Mouse (Mus musculus) heart, postnatal 36 days (tissue): ENCODE results near the gene Lrrc63. TPM values are rescaled to one million over a fixed set of nuclear protein-coding genes. Genes with fewer than 3 reads are reported as not detected.
"Not testable (repeated sequence)": the region's sequence is repeated elsewhere in the genome, so short reads cannot be mapped to it uniquely, and the experiment has no call there.

ENCODE experiments used
- DNase-seq, 2 experiments: peaks; one replicate each; pipeline ENCODE4 v3.0.0; 2021 to 2022
- intact Hi-C: fragments of 180-260 bp; cut with DNase I; formaldehyde crosslinking; loops from one replicate; pipeline ENCODE4 v1.15.1; 2025
- total RNA-seq, 2 experiments: library from RNA; stranded (reverse); gene quantifications; 2 replicates each; pipeline ENCODE4 v1.2.3; 2021

The Lrrc63 gene
- not detected for total RNA-seq

DNA sequence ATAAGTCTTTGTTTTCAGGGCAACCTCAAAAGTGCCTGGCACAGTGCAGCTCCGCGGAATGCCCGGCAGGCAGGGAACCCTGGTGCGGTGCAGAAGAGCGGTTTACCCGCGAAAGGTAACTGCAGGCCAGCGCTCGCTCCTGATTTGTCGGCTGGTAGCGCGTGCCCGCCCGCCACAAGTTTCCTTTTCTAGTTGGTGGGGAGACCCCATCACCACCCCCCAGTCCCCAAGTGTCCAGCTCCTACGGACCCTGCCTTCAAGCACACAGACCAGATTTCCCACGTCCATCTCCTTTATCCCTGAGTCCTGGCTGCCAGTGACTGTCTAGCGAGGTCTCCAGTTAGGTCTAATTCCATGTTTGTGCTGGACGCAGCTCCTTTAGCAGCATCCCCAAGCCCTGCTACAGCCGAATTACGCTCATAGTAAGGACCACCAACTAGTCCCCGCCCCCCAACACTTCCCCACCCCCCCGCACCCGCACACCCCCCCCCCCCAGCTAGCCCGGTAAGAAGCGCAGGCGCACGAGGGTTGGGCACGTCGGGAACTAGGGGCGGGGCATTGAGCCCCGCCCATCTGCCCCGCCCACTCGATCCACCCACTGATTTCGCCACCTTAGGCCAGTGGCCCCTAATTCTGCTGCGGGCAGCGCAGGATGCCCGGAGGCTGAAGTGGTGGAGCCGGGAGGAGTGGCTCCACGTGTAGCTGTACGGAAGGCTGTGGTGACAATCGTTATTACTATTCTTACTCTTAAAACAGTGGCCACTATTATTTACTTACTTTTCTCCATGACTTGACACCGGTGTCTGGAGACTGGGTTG lies at the start of gene Lrrc63, which contains the start of gene Lcp1:
Gene Lrrc63, minus strand, starts transcription at position 381 of the 818 bp plus-strand sequence.
Gene Lcp1, plus strand, starts transcription at position 601 of the 818 bp plus-strand sequence.
- peak; percentile 67 to 74 for DNase-seq
- intact Hi-C loops: loop anchor here (5.0 kb wide), 1 partner anchor 67 kb away; no protein-coding TSS in a partner anchor

DNA sequence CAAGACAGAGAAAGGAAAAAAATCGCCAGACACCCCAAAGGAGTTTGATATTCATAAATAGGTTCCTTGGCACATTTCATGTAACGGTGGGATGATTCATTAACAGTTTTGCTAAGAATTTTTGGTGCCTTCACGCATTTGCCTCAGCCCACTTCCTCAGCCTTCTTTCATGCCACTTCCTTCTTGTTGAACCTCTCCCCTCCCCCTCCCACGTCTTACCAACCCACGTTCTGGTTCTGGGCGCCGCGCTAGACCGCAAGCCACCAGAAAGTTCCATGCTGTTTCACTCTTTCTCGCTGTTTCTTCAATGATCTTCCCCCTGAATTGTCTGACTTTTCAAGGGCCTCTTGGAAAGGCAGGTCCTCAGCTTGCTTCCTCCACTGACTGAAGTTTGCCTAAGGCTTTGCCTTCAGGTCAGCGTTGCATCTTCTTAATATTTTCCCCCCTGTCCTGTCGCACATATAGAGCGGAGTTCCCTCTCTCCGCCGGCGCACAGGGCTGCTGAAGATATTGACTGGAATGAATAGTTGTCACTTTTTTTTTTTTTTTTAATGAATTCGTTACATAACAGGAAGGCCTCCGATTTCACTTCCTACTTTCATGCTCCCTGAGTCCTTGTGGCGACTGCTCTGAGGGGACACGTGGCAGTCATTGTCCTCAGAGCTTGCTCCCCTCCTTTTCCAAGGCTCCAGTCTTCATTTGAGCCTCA lies 48.7 kb upstream of the Lrrc63 start:
- no peak for DNase-seq
- intact Hi-C loops: no loop called here

DNA sequence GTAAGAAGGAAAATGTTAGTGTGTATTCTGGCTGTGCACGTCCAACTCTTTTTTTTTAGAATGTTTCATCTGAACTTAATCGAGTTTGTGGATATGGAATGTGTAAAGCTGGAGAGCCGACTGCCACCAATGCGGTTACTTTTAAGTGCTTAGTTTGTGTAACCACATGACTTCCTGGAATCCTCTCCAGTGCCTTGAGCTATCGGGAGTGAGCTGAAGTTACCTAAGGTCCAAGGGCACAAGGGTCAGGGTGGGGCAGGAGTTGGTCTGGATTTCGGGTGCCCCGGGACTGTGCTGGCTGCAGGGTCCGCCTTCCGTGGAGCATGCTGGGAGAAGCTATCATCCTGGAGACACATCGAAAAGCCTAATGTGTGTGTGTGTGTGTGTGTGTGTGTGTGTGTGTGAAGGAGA lies 48.1 kb upstream of the Lrrc63 start:
- no peak for DNase-seq
- intact Hi-C loops: no loop called here

DNA sequence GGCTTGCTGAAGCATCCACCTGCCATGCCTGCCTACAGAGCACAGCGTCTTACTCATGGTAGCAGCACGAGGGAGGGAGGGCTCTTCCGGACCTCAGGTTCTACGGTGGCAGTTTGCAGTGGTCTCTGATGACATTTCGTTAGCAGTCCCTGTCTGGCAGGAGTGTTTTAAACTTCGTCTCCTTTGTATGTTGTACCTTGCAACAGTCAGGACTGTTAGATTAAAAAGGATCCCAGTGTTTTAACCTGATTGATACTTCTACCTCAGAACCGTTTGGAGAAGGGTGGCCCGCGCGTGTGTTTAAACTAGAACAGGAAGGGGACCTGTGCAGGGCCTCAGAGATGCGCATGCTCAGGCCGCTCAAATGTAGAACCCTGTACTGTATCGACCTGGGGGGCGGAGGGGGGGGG lies 47.7 kb upstream of the Lrrc63 start:
- DNase-seq: no peak
- intact Hi-C loops: no loop called here

DNA sequence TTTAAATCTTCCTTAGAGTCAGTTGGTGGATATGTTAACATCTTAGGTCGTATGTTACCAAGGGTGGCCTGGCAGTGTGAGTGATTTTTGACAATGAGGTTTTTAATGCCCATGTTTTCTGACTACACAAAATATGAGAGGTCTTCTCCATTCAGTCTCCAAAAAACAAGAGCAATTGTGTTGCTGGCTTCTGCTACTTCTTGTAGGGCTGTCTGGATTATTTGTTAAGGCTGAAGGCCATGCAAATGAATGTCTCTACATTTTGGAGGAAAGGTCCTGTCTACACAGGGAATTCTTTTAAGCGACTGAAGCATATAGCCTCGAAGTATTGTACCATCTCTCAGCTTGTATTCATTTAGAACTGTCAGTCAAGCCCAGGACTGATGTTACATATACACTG lies 46.7 kb upstream of the Lrrc63 start:
- DNase-seq: no peak
- intact Hi-C loops: no loop called here

DNA sequence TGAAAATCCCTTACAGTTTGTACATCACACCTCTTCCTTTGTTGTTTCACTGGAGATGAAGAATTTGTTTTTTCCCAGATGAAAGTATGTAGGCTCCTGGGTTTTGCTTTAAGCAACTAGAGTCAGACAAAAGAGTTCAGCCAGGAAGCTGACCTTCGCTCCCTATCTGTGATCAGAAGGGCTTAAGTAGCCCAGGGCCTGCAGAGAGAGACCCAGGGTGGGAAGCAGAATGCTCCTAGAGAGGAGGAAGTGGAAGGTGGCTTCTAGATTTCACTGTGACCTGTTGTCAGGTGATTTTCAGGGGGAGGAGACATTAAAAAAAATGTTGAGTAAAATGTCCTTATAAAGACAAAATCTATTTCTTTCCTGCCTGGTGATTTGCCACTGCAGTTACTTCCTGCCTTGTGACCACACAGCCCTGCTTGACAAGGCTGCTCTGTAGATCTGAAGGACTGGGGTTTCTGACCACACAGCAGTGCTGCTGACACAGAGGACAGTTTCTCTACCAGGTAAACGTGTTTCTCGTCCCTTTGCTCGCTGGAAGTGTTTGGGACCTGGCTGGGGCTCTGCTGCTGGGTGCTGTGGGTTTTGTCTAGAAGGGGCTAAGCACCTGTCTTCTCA lies 45.9 kb upstream of the Lrrc63 start:
- no peak for DNase-seq
- intact Hi-C loops: no loop called here

DNA sequence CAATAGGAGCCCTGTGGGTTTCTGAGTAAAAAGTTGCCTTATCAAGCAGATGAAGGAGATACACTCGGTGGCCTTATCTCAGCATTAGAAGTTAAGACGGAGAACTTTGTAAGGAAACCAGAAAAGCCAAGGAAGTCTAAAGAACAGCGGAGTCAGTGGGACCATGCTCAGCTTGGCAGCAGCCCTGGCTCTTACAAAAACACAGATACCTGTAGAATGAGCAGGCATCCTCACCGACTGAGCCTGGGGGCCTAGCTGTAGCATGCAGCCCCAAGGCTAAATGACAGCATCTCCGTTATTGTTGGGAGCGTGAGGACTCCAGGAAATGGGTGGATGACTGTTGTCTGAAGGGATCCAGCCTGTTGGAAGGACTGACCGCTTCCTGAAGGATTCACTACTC lies 45.1 kb upstream of the Lrrc63 start:
- DNase-seq: no peak
- intact Hi-C loops: no loop called here

DNA sequence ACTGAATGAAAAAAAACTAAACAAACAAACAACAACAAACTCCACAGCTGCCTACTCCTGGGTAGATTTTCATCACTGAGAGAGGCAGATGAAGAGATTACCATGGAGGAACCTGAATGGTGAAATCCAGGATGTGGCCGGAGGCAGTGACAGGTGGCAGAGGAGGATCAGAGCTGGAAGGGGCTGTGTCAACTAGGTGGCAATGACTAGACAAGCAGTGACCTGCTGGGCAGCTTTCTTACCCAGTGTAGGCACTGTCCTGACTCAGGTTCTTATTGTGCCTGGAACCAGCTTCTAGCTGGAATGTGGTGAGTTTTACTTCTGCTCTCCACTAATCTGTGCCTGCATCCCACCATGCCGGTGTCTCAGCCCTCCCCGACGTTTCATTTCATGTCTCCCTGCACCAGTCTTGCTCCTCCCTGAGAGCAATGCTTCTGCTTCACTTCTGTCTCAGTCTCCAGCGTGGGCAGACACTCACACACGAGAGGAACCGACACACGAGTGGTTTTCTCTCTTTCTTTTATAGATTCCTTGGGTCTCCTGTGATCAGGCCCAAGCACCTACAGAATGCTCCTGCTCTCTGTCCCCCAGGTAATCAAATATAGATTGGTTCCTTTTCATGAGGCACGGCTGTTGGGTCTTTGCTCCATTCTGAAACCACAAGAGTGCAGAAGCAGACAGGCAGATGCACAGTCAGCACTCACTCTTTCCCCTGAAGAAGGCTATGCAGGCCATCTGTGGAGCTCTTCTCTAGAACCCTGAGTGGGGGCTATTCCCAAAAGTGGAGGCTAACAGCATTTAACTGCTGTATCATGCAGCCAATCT lies 44.3 kb upstream of the Lrrc63 start:
- intact Hi-C loops: no loop called here
- no peak for DNase-seq

DNA sequence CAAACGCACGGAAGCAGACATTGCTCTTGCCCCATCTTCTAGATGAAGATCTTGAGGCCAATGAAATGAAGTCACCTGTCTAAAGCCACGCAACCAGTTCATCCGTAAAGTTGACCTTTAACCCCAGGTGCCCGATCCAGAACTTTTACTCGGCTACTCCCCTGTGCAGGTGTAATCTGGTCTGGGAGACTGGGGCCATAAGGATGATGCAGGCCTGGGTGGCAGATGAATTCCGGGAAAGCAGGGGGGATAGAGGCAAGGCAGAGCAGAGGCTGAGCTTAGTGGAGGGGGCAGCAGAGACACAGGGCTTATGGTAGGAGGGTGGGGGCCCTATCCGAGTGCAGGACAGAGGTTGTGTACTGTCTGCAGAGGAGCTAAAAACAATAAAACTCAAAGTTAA lies 43.6 kb upstream of the Lrrc63 start:
- intact Hi-C loops: no loop called here
- no peak for DNase-seq

DNA sequence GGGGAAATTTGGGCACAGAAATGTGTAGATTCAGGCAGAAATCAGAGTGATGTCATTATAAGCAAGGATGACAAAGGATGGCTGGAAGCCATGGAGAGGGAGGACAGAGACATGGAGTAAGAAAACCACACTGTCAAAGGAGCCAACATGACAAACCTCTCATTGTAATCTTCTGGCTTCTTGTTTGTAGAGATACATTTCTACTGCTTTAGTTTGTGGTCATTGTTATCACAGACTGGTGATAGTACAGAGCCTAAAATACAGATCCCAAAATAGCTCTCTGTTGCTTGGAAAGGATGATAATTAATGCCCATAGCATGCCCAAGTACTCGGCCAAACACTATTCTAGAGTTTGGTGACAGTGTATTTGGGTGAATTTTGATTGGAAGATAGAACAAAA lies 39.9 kb upstream of the Lrrc63 start:
- DNase-seq: no peak
- intact Hi-C loops: no loop called here

DNA sequence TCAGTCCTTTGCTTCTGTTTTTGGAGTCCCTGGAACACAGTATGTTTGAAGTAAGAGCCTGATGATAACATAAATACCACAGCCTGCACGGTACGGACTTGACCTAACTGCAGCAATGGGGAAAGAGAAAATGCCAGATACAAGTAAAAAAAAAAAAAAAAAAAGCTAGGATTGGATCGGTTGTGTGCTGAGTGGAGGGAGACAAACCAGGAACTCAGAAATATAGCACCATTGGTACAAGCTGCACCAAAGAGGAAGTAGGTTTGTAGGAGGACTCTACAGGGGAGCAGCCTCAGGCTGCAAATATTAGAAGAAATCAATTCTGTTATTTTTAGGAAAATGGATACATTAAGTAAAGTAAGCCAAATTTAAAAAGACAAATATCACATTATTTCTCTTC lies 37.8 kb upstream of the Lrrc63 start:
- no peak for DNase-seq
- intact Hi-C loops: no loop called here

DNA sequence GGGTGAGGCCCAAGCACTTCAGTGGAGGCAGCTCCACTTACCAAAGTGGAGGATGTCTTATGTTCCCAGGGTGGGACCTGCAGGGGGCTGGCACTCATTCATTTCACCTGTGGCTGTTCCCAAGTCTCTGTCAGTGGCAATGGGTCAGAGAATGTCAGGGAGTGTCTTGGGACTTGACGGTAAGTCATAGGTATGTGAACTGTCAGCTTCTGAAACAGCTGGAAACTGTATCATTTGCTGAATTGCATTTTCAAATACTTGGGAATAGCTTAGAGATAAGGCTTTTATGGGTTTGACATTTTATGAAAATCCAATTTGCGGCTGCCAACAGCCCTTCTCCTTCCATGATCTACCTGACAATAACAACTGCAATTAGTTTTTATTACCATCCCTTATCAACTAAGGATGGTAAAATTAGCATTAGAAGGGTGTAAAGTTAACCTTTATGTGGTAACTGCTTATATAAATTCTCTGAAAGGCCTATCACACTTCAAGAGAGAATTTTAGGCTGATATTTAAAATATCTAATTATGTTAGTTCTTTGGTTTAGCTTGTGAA lies 35.0 kb upstream of the Lrrc63 start:
- DNase-seq: no peak
- intact Hi-C loops: no loop called here

DNA sequence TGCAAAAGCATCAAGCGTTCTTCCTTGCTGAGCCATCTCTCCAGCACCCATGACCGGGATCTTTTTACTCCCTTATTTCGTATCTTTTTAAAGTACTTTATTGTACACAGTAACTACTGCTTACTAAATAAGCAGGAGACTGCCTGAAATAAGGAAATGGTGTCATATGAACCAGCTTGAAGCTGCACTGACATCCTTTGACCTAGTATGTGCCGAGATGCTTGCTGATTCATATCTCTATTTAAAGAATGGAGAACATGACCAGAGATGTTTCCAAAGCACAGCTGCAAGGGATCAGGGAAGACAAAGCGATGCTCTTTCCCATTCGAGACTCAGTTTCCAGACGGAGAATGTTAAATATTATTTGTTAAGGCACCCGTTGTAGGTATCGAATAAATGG lies 33.7 kb upstream of the Lrrc63 start:
- no peak for DNase-seq
- intact Hi-C loops: no loop called here

DNA sequence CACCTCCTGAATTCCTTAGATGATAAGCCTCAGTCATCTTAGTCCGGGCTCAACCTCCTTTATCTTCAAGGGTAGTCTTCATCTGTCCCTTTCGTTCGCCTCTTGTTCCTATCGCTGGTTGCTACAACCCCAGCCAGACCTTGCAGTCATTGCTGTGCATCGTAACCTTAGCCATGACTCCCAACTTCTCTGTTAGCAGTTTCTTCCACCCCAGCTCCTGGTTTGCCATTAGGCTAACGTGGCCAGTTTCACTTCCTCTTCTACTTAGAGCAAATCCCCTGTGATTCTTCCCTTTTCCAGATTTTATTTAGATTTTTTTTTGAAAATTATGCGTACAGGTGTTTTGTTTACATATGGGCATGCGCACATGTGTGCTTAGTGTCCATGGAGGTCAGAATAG lies 33.2 kb upstream of the Lrrc63 start:
- intact Hi-C loops: no loop called here
- DNase-seq: no peak

DNA sequence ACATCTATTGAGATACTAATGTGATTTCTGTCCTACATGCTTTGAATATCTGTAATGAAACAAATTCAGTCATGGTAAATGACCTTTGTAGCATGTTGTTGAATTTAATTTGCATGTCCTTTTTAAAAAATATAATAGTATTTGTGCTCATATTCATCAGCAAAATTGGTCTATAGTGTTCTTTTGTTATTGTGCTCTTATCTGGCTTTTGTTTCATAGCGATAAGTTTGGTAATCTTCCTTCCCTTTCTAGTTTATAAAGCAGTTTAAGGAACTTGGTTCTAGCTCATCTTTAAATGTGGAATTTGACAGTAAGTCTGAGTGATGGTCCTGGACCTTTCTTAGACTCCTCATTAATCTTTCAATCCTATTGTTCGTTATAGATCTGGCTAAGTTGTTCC lies 28.7 kb upstream of the Lrrc63 start:
- DNase-seq: no peak
- intact Hi-C loops: no loop called here

DNA sequence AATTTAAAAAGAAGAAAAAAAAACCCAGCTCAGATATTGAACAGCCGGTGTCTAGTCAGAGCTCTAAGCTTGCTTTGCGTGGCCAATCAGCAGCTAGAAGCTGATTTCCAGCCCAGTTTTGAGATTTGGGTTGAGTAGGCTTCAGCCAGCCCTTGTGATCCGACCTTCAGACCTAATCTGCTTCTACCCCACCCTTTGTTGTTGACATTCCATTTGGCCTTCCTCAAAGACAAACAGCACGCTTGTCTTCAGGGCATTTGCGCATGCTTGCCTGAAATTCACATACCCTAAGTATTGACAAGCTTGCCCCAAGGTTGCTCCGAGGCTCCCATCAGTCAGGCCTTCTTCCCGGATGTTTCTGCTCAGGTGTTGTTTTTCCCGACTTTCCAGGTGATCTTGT lies 23.8 kb upstream of the Lrrc63 start:
- intact Hi-C loops: no loop called here
- no peak for DNase-seq

DNA sequence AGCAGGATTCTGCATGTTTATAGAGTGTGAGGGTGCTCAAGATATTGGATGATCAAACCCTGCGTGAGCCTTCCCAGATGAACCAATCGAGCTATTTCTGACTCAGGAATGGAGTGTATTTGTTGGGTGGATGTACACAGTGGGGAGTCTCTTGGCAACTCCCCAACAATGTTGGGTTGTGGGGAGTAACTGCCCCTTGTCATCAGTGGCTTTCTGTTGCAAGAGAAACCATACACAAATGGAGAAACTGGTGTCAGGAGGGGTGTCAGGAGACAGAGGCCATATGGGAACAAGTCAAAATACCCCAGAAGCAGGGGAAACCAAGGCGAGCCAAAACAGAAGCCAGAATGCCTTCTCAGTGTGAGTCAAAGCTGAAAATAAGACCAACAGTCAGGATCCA lies 20.5 kb upstream of the Lrrc63 start:
- intact Hi-C loops: no loop called here
- DNase-seq: no peak

DNA sequence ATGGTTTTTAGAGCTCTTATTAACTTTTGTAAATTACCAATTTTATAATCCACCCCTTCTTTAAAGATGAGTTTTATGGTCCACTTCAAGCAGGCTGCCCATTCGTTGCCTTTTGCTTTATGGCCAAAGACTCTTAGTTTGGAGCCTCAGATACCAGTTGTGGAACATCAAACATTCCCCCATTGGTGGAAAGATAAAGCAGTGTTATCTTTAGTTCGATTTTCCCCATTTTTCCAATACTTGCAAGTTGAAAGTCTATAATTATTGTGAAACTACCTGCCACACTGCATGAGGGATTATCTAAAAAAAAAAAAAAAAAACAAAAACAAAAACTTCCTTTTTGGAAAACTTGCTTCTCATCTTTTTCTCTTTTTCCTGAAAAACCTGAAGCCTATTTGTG lies 20.0 kb upstream of the Lrrc63 start:
- no peak for DNase-seq
- intact Hi-C loops: no loop called here

DNA sequence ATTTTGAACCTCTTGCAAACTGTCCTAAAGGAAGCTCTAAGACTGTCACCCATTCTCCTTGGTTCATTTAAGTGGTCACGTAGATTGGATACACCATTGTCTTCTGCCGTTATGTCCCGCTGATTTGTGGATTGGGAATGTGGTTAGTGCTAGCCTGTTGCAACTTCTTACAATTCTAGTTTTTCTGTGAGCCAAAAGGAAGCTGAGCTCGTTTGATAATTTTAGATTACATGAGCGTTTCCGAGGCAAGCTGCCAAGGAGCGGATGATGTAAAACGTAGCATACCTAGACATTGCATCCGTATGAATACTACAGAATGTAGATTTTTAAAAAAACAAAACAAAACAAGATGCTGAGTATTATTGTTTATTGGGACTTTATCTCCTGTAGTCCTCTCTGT lies 17.5 kb upstream of the Lrrc63 start:
- DNase-seq: peak in 1 of 2 experiments; percentile 24
- intact Hi-C loops: no loop called here

DNA sequence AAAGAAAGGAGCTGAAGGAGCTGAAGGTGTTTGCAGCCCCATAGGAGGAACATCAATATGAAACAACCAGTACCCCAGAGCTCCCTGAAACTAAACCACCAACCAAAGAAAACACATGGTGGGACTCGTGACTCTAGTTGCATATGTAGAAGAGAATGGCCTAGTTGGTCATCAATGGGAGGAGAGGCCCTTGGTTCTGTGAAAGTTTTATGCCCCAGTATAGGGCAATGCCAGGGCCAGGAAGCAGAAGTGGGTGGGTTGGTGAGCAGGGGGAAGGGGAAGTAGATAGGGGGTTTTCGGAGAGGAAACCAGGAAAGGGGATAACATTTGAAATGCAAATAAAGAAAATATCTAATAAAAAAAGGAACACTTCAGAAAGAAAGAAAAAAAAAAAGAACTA lies 17.0 kb upstream of the Lrrc63 start:
- intact Hi-C loops, DNase-seq: not testable (repeated sequence)

DNA sequence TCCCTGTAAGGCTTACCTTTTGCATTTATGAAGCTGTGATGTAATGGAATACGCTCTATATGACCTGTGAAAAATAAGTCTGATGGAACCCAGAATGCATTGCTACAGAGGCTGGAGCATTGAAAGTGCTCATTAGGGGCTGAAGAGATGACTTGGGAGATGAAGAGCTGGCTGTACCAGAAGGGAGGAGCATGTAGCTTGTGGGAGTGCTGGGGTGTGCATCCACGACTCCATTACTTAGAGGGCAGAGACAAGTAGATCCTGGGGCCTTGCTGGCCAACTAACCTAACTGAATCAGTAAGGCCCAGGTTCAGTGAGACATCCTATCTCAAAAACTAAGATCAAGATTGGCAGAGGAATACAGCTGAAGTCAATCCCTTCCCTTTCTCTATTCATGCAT lies 8.5 kb upstream of the Lrrc63 start:
- DNase-seq: no peak
- intact Hi-C loops: no loop called here
